Mouse (Mus musculus): Measurements from ENCODE around the gene Gm21985. TPM values are rescaled to one million over a fixed set of nuclear protein-coding genes. Genes with fewer than 3 reads are reported as not detected.
"Not testable (repeated sequence)": the region's sequence is repeated elsewhere in the genome, so short reads cannot be mapped to it uniquely, and the experiment has no call there.

The Gm21985 gene
- total RNA-seq, 2 experiments from 2014 or later: 0.60 TPM; not detected in 1

DNA sequence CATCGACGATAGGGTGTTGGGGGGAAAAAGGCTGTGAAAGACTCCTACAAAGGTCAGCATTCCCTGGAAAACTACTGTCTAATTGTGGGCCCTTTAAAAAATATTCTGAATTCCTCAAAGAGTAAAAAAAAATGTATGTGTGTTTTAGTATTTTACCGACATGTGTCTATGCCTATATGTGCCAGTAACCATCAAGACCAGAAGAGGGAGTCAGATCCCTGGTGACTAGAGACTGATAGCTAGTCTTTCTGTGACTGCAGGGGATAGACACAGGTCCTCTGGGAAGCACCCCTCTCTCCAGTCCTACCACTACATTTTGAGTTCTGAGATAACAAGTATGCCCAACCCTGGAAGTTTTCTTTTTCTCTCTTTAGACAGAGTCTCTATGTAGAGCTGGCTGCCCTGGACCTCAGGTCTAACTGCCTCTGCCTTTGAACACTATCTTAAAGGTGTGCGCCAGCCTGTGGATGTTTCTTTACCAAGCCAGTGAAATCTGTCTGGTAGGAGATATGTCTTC, 3.3 kb upstream of the Gm21985 start:
- ATAC-seq (replicated peaks; ENCODE audit: low FRiP score, poor library complexity, severe bottlenecking): no peak

DNA sequence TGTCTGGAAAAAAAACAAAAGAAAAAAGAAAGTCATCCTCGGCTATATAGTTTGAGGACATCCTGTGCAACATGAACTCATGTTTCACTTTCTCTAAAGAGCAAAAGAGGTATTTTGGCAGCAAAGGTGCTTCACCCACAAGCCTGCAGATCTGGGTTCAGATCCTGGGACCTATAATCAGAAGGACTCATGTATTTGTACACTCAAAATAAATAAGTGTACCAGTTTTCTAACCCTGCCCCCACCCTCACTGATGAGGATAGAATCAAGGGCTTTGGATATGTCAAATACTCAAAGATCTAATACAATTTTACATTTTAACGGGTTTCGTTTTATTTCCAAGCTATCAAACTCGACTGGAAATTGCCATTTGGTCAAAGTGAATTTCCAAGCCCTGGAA, 1.8 kb upstream of the Gm21985 start:
- no peak for ATAC-seq (replicated peaks; ENCODE audit: low FRiP score, poor library complexity, severe bottlenecking)

DNA sequence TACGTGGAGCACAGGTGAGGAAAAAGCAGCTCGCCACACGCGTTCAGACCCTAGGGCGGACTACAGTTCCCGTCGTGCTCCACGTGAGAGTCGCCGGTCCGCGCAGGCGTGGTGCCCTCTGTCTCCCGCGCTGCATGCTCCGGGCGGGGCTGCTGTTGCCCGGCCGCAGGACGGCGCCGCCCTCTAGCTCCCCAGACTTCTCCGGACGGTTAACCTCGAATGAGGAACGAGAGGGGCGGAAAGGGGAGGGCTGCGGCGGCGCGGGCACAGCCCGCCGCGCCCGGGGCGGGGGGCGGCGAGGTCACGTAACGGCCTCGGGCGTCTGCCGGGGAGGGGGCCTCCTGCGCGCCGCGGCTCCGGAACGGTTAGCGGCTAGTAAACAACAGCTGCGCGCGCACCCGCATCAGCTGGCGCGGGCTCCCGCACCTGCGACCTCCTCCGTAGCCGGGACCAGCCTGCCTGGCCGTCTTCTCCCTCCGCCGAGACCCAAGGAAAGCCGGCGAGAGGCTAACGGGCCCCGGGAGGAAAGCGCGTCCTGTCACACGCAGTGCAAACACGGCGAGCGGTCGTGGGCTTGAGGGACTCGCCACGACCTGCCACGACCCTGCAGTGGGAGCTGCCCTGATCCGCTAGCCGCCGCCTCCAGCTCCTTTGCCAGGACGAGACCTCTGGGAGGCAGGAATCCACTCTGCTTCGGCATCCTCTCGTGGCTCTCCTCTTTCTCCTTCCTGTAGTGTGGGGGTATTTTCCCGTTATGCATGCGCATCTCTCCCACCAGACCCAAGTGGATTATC, 469 bp upstream of the Gm21985 start, which contains the start of gene Slc12a6:
TSS of gene Slc12a6 (plus strand) at position 378 of the 794 bp plus-strand sequence.
- peak; percentile 84 for ATAC-seq (replicated peaks; ENCODE audit: low FRiP score, poor library complexity, severe bottlenecking)

GRCm38 (mm10) chr2:112266780-112267179, 666 bp downstream of the Gm21985 start:
- peak; percentile 5; the same call in 1 of the 2 replicates for ATAC-seq (replicated peaks; ENCODE audit: low FRiP score, poor library complexity, severe bottlenecking)

- ATAC-seq (replicated peaks; ENCODE audit: low FRiP score, poor library complexity, severe bottlenecking): no peak
These were observed 1.6 kb downstream of the Gm21985 start for GRCm38 (mm10) chr2:112267547-112268269.

DNA sequence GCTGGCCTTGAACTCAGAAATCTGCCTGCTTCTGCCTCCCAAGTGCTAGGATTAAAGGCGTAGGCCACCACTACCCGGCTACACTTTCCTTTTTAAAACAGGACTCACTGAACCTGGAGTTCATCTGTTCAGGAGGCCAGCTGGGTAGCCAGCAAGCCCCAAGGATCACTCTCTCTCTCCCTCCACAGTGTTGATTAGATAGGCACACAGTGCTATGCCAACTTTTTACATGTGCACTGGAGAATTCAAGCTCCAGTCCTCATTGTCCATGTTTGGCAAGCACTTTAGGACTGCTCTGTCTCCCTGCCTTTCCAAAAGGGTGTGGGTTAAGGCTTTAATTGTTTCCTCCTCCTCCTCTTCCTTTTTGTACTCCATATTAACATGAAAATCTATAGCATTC, 3.9 kb downstream of the Gm21985 start:
- ATAC-seq (replicated peaks; ENCODE audit: low FRiP score, poor library complexity, severe bottlenecking): no peak

GRCm38 (mm10) chr2:112272909-112273308, 6.8 kb downstream of the Gm21985 start:
- ATAC-seq (replicated peaks; ENCODE audit: low FRiP score, poor library complexity, severe bottlenecking): no peak

GRCm38 (mm10) chr2:112273474-112273873, 7.4 kb downstream of the Gm21985 start:
- no peak for ATAC-seq (replicated peaks; ENCODE audit: low FRiP score, poor library complexity, severe bottlenecking)

DNA sequence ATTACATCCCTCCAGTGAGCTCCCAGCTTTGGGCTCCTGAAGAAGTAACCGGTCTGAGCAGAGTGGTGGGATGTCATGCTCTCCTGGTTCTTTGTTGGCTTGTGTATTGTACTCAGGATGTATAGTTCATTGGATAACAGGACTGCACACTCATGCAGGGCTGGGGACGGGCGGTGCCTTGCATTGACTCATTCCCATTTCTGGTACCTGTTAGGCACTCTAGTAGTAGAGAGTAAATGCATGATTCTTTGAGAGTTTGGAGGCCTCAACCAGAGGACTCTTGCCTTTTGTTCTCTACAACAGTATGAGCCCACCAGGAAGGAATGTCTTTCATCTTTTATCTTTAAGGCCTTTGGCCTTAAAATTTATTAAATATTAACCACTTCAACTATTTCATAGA, 10.8 kb downstream of the Gm21985 start:
- no peak for ATAC-seq (replicated peaks; ENCODE audit: low FRiP score, poor library complexity, severe bottlenecking)

DNA sequence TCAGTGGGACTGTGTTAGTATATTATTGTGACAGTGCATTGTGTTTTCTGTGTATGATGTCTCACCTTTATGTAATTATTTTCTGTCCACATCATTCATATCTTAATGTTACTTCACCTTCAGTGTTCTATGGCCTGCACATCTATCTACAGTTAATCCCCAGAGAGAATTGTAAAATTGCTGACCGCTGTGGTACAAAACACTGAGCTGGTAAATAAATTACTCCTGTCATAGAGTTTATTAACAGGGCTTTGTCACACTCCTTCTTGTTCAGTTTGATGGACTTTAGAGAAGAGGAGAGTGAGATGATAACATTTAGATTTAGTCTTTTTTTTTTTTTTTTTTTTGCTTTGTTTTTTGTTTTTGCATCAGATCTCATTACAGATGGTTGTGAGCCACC, 16.7 kb downstream of the Gm21985 start:
- no peak for ATAC-seq (replicated peaks; ENCODE audit: low FRiP score, poor library complexity, severe bottlenecking)

GRCm38 (mm10) chr2:112284363-112285030, 18.4 kb downstream of the Gm21985 start:
- ATAC-seq (replicated peaks; ENCODE audit: low FRiP score, poor library complexity, severe bottlenecking): peak; percentile 83

- no peak for ATAC-seq (replicated peaks; ENCODE audit: low FRiP score, poor library complexity, severe bottlenecking)
These were observed 18.9 kb downstream of the Gm21985 start for GRCm38 (mm10) chr2:112285031-112285390.

- ATAC-seq (replicated peaks; ENCODE audit: low FRiP score, poor library complexity, severe bottlenecking): not testable (repeated sequence)
These were observed 19.9 kb downstream of the Gm21985 start for GRCm38 (mm10) chr2:112286062-112286461.

DNA sequence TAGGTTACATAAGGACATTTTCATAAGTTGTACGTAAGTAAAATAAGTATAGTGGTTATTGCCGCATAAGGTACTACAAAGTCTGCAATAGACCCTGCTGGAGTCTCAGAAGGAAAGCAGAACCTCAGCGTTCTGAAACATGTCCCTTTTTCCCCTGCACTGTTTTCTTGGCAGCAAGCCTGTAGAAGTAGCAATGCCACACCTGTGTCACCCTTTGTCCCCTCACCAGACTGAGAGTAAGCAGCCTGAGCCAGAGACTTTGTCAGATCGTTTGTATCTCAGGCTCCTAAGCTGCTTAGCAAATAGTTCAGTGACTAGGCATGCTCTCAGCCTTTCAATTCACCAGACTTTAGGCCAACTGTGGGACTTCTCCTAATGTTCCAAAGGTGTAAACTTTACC, 20.9 kb downstream of the Gm21985 start:
- ATAC-seq (replicated peaks; ENCODE audit: low FRiP score, poor library complexity, severe bottlenecking): no peak

DNA sequence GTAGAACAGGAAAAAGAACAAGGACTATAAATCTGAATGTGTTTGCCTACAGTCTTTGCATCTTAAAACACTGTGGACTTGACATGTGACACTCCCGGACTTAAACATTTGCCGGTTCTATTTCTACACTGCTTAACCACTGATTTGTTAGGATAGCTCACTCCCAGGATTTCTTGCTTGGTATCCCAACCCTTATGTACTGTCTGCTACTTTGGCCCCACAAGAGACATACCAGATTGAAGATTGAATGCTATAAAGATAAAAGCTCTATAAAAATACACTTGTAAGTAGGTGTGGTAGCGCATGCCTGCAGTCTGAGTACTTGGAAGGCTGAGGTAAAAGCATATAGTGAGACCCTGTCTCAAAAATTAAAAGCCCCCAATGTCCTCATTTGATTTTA, 23.4 kb downstream of the Gm21985 start:
- ATAC-seq (replicated peaks; ENCODE audit: low FRiP score, poor library complexity, severe bottlenecking): no peak

- ATAC-seq (replicated peaks; ENCODE audit: low FRiP score, poor library complexity, severe bottlenecking): no peak
These were observed 26.7 kb downstream of the Gm21985 start for GRCm38 (mm10) chr2:112292823-112293222.

GRCm38 (mm10) chr2:112296211-112296610, 30.1 kb downstream of the Gm21985 start:
- no peak for ATAC-seq (replicated peaks; ENCODE audit: low FRiP score, poor library complexity, severe bottlenecking)

DNA sequence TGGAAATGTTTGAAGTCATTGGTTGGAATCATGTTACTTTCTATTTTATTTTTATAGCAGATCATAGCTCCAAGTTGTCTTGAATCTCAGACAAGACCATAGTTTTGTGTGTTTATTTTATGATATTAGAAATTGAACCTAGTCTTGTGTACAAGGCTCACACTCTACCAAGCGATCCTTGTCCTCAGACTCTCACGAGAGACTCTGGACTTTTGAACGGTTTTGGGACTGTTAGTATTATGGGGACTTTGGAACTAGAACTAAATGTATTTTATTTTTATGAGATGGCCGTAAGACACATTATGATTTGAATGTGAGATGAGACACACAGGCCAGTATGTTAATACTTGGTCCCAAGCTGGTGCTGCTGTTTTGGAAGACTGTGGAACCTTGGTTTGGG, 32.1 kb downstream of the Gm21985 start:
- no peak for ATAC-seq (replicated peaks; ENCODE audit: low FRiP score, poor library complexity, severe bottlenecking)

DNA sequence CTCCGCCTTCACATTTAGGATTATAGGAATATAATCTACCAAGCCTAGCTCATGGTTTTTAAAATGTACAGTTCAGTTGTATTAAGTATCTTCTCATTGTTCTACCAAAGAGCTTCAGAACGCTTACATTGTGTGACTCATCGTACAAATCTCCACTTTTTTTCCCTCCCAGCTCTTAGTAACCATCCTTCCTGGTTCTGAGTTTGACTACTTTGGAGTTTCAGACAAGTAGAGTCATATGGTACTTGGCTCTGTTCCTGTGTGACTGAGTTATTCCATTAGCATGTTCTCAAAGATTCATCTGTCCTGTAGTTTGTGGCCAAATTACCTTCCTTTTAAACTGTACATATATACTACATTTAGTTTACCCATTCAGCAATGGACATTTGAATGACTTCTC, 42.6 kb downstream of the Gm21985 start:
- ATAC-seq (replicated peaks; ENCODE audit: low FRiP score, poor library complexity, severe bottlenecking): no peak

GRCm38 (mm10) chr2:112309161-112309600, 43.1 kb downstream of the Gm21985 start:
- peak; percentile 51 for ATAC-seq (replicated peaks; ENCODE audit: low FRiP score, poor library complexity, severe bottlenecking)

All from erythroblast, adult 5-6 weeks (primary cell).